Mouse (Mus musculus): Measurements from ENCODE around the gene Rps27rt.
"Not testable (repeated sequence)": the region's sequence is repeated elsewhere in the genome, so short reads cannot be mapped to it uniquely, and the experiment has no call there.

Gene Rps27rt

DNA sequence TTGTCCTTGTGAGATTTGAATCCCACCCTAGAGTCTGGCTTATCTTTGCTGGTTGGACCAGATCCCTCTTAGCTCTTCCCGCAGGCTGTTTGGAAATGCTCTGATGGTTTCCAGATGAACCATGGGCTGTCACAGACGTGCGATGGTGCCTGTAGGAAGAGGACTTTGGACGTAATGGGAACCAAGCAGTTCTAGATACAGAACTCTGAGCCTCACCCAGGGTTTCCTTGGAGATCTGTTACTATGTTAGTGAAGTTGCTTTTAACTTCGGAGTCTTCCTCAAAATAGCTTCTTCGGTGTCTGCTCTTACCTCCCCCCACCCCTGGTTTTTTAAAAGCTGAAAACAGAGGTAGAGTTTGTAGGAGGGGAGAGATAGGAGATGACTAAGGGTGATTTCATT is 2.6 kb downstream of the Rps27rt start:
- DNase-seq = no peak

DNA sequence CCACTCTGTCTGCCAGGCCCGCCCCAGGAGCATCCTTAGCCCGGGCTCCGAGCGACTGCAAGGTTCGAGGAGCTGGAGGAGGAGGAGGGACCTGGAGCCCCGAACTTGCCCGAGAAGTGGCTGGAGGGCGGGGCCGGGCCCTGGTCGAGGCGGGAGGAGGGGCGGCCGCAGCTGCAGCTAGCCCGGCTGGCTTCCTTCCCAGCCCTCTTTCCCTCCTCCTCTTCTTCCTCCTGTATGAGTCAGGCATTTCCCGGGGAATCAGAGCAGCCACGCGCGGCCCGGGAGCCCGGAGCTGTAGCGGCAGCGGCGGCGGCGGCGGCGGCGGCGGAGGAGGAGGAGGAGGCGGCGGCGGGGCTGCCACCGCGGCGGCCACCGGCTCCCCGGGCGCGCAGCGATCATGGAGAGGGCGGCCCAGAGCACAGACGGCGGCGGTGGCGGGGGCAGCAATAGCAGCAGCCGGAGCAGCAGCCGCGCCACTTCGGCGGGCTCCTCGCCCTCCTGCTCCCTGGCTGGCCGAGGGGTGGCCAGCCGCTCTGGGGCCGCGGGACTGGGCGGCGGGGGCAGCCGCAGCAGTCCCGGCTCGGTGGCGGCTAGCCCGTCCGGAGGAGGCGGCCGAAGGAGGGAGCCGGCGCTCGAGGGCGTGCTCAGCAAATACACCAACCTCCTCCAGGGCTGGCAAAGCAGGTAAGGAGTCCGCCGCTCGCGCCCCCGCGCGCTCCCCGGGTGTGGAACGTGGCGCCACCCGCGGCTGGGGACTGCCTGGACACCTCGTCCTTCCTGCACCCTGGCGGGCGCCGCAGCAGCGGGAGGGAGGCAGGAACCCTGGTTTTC is 4.0 kb downstream of the Rps27rt start, which contains the start of gene Osbpl10:
TSS of gene Osbpl10 (plus strand) at position 289 of the 831 bp plus-strand sequence.
- peak; percentile 12 for DNase-seq

DNA sequence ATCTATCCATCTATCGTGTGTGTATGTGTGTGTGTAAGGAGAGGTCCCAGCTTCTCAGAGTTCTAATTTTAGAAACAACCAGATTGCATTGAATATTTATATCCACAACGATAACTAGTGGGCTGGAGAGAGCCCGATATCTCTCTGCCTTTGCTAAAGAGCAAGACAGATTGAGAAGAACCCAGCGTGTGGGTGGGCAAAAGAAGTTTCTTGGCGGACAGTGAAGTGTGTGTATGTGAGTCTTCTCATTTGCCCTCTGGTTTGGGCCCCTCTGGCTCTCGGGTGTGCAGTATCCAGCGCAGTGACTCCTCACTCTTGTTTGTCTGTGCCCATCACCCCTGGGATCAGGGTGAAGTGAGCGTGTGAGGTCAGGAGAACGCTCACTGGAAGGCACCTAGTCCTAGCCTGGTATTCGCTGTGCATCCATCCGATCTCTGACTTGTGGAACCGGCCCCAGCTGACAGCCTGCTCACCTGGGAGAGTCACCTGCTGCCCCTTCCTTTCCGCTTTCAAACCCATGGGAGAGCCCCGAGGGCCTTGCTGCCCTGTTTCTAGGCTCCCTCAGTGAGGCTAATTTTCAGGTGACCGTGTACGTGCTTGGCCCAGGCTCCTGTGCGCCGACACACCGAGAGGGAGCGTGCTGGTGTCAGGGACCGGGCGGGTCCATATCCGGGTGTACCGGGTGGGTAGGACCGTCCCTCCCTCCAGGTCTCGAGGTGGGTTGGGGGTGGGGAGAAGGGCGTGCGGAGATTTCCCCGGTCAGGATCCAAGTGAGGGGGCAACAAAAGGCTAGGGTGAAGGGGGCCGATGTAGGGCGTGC is 4.9 kb downstream of the Rps27rt start:
- DNase-seq = no peak

- not testable (repeated sequence) for DNase-seq
Observed at GRCm38 (mm10) chr9:114966286-114966685, 16.3 kb downstream of the Rps27rt start.

DNA sequence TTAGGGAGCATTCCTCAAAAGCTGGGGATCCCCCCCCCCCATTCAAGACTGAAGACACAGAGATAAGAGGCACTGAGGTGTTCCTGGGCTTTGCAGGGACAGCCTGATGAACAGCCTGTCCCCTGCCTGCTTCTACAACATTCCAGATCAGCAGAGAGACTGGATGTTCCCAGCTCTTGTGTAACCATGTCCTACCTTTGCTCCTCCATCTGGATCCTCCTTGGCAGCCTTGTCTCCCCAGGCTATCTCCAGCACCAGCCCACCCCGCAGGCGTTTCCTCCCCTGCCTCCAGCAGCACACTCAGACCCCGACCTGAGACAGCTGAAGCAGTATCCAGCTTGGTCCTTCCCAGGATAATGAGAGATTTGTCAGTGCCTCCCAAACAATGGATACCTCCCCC is 18.4 kb downstream of the Rps27rt start:
- DNase-seq = no peak

DNA sequence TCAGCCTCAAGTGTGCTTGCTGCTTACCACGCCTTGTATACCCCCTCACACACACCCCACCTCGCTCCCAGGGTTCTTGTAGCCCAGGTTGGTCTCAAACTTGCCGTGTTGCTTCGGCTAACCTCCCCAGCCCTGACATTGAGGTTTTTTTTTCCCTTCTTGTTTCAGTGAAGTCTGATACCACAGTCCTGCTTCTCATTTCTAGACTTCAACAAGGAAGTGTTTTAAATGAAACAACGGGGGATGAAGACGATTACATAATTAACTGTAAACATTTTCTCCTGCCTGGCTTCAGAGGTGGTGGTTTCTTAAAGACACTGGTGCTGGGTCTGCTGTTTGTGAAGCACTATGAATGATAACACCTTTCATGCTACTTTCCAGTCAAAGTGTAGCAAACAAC is 21.7 kb downstream of the Rps27rt start:
- DNase-seq = no peak

GRCm38 (mm10) chr9:114960043-114960789 is 22.3 kb downstream of the Rps27rt start:
- DNase-seq = no peak

- DNase-seq = peak; percentile 9
Observed at GRCm38 (mm10) chr9:114956945-114957344, 25.6 kb downstream of the Rps27rt start.

- no peak for DNase-seq
Observed at GRCm38 (mm10) chr9:114955340-114955739, 27.2 kb downstream of the Rps27rt start.

DNA sequence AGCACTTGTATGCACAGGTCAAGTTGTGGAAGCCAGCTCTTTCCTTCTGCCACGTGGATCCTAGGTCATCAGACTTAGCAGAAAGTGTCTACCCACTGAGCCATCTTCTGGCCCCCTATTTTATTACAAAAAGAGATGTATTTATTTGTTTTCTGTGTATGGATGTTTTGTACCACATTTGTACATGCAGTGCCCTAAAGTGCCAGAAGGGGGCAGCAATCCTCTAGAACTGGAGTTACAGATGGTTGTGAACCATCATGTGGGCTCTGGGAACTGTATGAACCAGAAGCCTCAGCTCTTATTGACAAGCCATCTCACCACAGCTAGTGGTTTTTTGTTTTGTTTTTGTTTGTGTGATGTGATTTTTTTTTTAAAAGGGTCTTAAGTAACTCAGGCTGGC is 29.7 kb downstream of the Rps27rt start:
- DNase-seq = peak; percentile 19

DNA sequence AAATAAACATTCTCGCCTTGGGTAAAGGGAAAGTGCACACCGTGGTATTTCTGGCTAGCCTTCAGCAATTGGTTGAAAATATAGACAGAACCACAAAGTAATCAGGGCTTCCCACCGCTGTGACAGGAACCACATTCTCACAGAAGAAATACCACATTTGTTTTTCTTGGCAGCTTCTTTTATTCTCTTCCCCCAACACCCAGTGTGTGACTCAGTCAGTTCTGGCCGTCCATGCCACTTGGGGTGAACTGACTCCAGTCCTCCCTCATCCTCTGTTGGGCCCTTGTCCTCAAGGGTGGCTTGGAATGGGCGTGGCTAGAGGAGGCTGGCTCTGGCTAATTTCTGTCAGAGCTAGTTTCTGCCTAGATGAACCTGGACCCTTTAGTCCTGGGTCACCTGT is 34.1 kb downstream of the Rps27rt start:
- no peak for DNase-seq

GRCm38 (mm10) chr9:114945576-114945975 is 37.0 kb downstream of the Rps27rt start:
- no peak for DNase-seq

GRCm38 (mm10) chr9:114944642-114945041 is 37.9 kb downstream of the Rps27rt start:
- no peak for DNase-seq

DNA sequence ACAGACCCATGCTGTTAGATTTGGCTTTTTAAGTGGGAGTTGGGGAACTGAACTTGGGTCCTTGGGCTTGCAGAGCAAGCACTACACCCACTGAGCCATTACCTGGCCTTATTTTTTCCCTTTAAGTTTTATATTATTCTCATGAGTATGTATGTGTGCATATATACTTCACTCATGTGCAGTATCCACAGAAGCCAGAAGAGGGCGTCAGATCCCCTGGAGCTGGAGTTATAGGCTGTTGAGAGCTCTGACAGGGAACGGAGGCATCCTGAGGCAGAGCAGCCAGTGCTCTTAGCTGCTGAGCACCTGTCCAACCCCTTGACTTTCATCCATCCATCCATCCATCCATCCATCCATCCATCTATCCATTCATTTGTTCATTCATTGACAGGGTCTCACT is 45.9 kb downstream of the Rps27rt start:
- no peak for DNase-seq

DNA sequence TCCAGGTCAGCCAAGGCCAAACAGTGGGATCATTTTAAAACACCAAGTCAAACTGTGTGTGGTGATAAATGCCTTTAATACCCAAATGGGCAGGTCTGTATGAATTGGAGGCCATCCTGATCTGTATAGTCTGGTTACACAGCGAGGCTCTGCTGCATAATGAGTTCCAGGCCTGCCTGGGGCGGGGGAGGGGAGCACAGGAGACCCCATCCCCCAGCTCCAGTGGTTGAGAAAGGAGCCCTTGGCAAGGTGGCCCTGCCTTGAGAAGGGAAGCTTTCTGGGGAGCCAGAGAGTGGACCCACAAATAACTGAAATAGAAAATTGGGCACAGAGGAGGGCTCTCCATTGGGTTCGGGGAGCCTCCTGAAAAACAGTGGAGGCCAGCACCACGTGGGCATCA is 47.2 kb downstream of the Rps27rt start:
- no peak for DNase-seq

GRCm38 (mm10) chr9:114934231-114934630 is 48.3 kb downstream of the Rps27rt start:
- DNase-seq = no peak

GRCm38 (mm10) chr9:114933723-114934171 is 48.8 kb downstream of the Rps27rt start, which contains the start of gene Gpd1l:
Gene Gpd1l, minus strand, starts transcription at chr9:114933987.
- DNase-seq = peak; percentile 89

DNA sequence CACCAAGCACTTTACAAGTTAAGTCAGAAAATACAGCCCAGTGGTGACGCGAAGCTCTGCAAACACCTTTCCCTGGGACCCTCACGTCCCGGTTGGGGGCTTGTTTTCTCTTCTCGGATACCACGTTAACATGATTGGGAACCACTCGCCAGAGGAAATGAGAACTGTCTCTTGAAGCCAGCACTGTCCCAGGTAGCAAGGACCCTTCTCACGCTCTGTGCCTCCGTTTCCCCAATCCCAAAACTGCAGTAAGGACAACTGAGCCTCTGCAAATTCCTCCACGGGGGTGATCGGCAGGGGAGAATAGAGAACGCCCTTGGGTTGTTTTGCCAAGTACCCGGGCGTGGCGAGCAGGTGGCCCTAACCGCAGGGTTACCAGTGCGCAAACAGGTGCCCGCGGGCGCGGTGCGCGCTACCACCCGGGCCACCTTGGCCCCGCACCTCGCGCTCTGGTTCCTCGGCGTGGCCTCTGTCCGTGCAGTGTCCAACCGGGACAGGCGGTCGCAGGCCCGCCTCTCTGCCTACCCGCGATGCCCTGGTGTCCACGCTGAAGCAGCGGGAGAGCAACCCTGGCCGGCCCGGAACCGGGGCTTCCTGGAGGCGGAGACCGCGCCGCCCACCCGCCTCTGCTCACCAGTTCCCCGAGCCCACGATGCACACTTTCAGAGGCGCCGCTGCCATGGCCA is 49.4 kb downstream of the Rps27rt start:
- no peak for DNase-seq

DNA sequence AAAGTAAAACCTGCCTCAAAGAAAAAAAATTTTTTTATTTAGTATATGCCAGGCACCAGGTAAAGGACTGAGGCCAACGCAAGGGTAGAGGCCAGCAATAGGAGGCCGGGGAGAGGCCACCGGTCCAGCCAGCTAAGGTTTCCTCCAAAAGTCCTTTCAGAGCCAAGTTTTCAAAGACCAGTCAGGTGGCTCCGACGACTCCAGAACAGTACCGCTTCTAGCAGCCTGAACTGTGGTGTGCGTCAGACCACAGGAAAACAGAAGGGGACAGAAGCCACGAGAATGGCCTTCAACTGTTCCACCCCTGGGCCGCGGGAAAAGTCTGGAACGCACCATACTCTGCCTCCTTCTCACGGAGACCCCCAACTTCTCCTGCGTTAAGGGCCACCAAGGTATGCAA is 49.9 kb downstream of the Rps27rt start:
- no peak for DNase-seq

Data from thymus, postnatal 25 days (tissue).